Mouse (Mus musculus) limb, embryonic 14.5 days (tissue): ENCODE measurements around the gene Gja1. TPM values are rescaled to one million over a fixed set of nuclear protein-coding genes. Genes with fewer than 3 reads are reported as not detected.

Source experiments
- ATAC-seq: fragments of 200-750 bp; cut with Nextera tagmentation; 2 replicates; pipeline ENCODE4 v1.8.0; 2017; ENCODE audit warnings: low read depth, moderate number of reproducible peaks, moderate TSS enrichment; ENCODE audit not compliant: low FRiP score
- DNase-seq: peaks from one replicate; pipeline ENCODE4 v3.0.0-alpha.2; 2015; ENCODE audit warnings: low spot score
- H3K27ac ChIP-seq: fragments of 300-500 bp; sonication (generic); replicated peaks from 2 replicates; pipeline ENCODE4 v1.5.1; 2014; ENCODE audit warnings: low read depth, mild to moderate bottlenecking, low read length, moderate library complexity, mixed read lengths
- H3K27me3 ChIP-seq: fragments of 300-500 bp; sonication (generic); 2 replicates; pipeline ENCODE4 v1.6.1; 2014; ENCODE audit warnings: low read length, mixed read lengths; ENCODE audit not compliant: control insufficient read depth, insufficient read depth
- H3K36me3 ChIP-seq: fragments of 300-500 bp; sonication (generic); 2 replicates; pipeline ENCODE4 v1.6.1; 2014; ENCODE audit warnings: mild to moderate bottlenecking, low read length, moderate library complexity, mixed read lengths; ENCODE audit not compliant: control insufficient read depth, insufficient read depth
- H3K4me1 ChIP-seq: fragments of 300-500 bp; sonication (generic); 2 replicates; pipeline ENCODE4 v1.6.1; 2014; ENCODE audit warnings: antibody characterized with exemption, low read length, mixed read lengths; ENCODE audit not compliant: control insufficient read depth, insufficient read depth
- H3K4me2 ChIP-seq: fragments of 300-500 bp; sonication (generic); replicated peaks from 2 replicates; pipeline ENCODE4 v1.6.1; 2014; ENCODE audit warnings: low read depth, mild to moderate bottlenecking, low read length, moderate library complexity; ENCODE audit not compliant: severe bottlenecking
- H3K4me3 ChIP-seq: fragments of 300-500 bp; sonication (generic); replicated peaks from 2 replicates; pipeline ENCODE4 v1.5.1; 2014; ENCODE audit warnings: low read length
- H3K9ac ChIP-seq: fragments of 300-500 bp; sonication (generic); 2 replicates; pipeline ENCODE4 v1.6.1; 2014; ENCODE audit warnings: mild to moderate bottlenecking, low read depth, low read length, moderate library complexity; ENCODE audit not compliant: severe bottlenecking
- H3K9me3 ChIP-seq: fragments of 300-500 bp; sonication (generic); 2 replicates; pipeline ENCODE4 v1.6.1; 2016; ENCODE audit warnings: low read length; ENCODE audit not compliant: control insufficient read depth
- POLR2A ChIP-seq: fragments of 200-500 bp; IDR thresholded peaks from 2 replicates; pipeline ENCODE4 v1.8.0; 2012; ENCODE audit warnings: inconsistent platforms, mild to moderate bottlenecking, moderate library complexity, borderline replicate concordance; ENCODE audit not compliant: insufficient read depth, insufficient read length; ENCODE audit errors: extremely low read depth
- WGBS: fragments of 180-500 bp; shearing (Covaris S2); extraction: QIAGEN DNeasy Blood & Tissue Kit; methylation state at CpG from one replicate; pipeline ENCODE4 v1.1.7; 2014; 5-methylcytosine and 5-hydroxymethylcytosine counted together
- polyA plus RNA-seq, 2 experiments: library from polyadenylated mRNA; depleted of rRNA in 1 of 2; stranded (reverse) in 1 of 2; unstranded in 1 of 2; fragments of >200 nt; fragmentation: Nextera tagmentation in 1 of 2; extraction: Ambion mirVana in 1 of 2; gene quantifications; 2 replicates each; pipeline versions ENCODE4 v1.2.1 to v1.2.3; 2012 to 2014

The Gja1 gene
- polyA plus RNA-seq, 2 experiments, result 102 to 411 TPM

- no peak overlapping the region for H3K27ac ChIP-seq
Observed at GRCm38 (mm10) chr10:56374169-56374568, 3.0 kb upstream of the Gja1 start.

GRCm38 (mm10) chr10:56375906-56376468 lies 1.1 kb upstream of the Gja1 start:
- DNase-seq (no peak), ATAC-seq (no peak)
- Histone ChIP-seq H3K27me3 (no peaks in the 10 kb centered on the region), H3K4me2 (no peak overlapping the region), H3K9ac (no peak overlapping the region), H3K36me3 (no peaks in the 10 kb centered on the region), H3K4me1 (peaks cover 11% of the 10 kb centered on the region; the same call in 1 of the 2 replicates), H3K4me3 (no peak overlapping the region), H3K9me3 (no peaks in the 10 kb centered on the region), H3K27ac (no peak overlapping the region)
- WGBS, result 35% methylated on average over 9 of the region's 9 CpGs
- TF ChIP-seq POLR2A, result no peak

More at GRCm38 (mm10) chr10:56374169-56374568, 3.0 kb upstream of the Gja1 start:
- Histone ChIP-seq H3K9ac (no peak overlapping the region), H3K9me3 (no peaks in the 10 kb centered on the region), H3K4me2 (no peak overlapping the region), H3K4me3 (no peak overlapping the region), H3K36me3 (no peaks in the 10 kb centered on the region), H3K4me1 (peaks cover 11% of the 10 kb centered on the region; the same call in 1 of the 2 replicates), H3K27me3 (no peaks in the 10 kb centered on the region)
- no peak for ATAC-seq
- WGBS, result 34% methylated on average over 5 of the region's 5 CpGs
- no peak for TF ChIP-seq POLR2A
- DNase-seq, result no peak

DNA sequence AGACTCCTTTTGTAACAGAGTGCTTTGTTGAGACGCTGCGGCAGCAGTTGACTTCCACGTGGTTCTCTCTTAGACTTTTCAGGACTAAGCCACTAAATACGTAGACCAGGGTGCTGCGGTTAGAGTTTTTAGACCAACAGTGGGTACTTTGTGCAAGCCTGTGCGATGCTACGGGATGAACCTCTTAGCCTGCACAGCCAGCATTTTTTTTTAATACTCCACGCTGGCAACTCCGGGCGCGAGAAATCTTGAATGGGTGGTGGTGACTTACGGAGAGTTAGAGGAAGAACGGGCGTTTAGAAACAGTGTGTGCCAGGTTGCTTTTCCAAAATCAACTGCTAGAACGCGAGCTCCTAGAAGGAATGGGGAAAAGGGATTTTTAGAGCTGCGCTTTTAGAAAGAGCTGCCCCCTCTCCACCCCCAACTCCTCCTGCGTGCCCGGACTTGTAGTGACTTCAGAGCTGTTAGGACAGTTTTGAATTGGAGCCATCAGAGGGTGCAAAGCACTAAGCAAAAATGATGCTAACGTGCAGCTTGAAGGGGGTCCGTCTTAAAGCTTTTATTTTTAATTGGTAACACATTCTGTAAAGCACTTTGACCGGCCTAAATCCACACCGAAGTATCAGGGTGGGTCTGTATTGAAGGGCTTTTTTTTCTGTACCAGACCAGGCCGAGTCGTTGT lies 977 bp downstream of the Gja1 start:
- WGBS, result under 1% methylated on average over 25 of the region's 25 CpGs
- Histone ChIP-seq H3K9me3 (no peaks in the 10 kb centered on the region), H3K4me2 (peak overlapping the region; percentile 68), H3K4me1 (peaks cover 11% of the 10 kb centered on the region; the same call in 1 of the 2 replicates), H3K27me3 (no peaks in the 10 kb centered on the region), H3K27ac (peak overlapping the region; percentile 93), H3K4me3 (peak overlapping the region; percentile 58), H3K9ac (peak overlapping the region; percentile 86), H3K36me3 (no peaks in the 10 kb centered on the region)
- DNase-seq (peak; percentile 70), ATAC-seq (peak; percentile 21)
- TF ChIP-seq POLR2A, result no peak

GRCm38 (mm10) chr10:56378648-56379254 lies 1.6 kb downstream of the Gja1 start:
- peak overlapping the region; percentile 68 for H3K4me2 ChIP-seq
- no peaks in the 10 kb centered on the region for H3K9me3 ChIP-seq
- DNase-seq (peak; percentile 69), ATAC-seq (peak; percentile 71)
- H3K4me3 ChIP-seq, result peak overlapping the region; percentile 58
- 0% methylated on average over 35 of the region's 35 CpGs for WGBS
- H3K27ac ChIP-seq, result peak overlapping the region; percentile 93
- H3K27me3 ChIP-seq, result no peaks in the 10 kb centered on the region
- H3K4me1 ChIP-seq, result 0 out of 2 replicates have a peak, but pooled peaks cover 7% of the 10 kb centered on the region
- no peaks in the 10 kb centered on the region for H3K36me3 ChIP-seq
- H3K9ac ChIP-seq, result peak overlapping the region; percentile 86
- 0 out of 2 replicates have a peak, but pooled peaks have one; percentile 27 for TF ChIP-seq POLR2A

- 0 out of 2 replicates have a peak, but pooled peaks cover 5% of the 10 kb centered on the region for H3K4me1 ChIP-seq
- peak overlapping the region; percentile 86 for H3K9ac ChIP-seq
- DNase-seq, result peak; percentile 27
- H3K27ac ChIP-seq, result 0 out of 2 replicates have a peak overlapping the region, but pooled peaks have one; percentile 93
- WGBS, result 2% methylated on average over 7 of the region's 7 CpGs
- peak overlapping the region; percentile 68 for H3K4me2 ChIP-seq
- no peaks in the 10 kb centered on the region for H3K9me3 ChIP-seq
- no peak for TF ChIP-seq POLR2A
- peak overlapping the region; percentile 58 for H3K4me3 ChIP-seq
- H3K27me3 ChIP-seq, result no peaks in the 10 kb centered on the region
- ATAC-seq, result no peak
- 0 out of 2 replicates have a peak, but pooled peaks cover 4% of the 10 kb centered on the region for H3K36me3 ChIP-seq
Observed at GRCm38 (mm10) chr10:56379720-56380119, 2.6 kb downstream of the Gja1 start.
